Comparison of ENCODE assay signal across 29 mouse cellular contexts in genomic region chr14:20499982-20500381, GRCm38 (mm10). TPM values are rescaled to one million over a fixed set of nuclear protein-coding genes. Genes with fewer than 3 reads are reported as not detected.
A peak's percentile ranks its signal among the peaks of the same experiment; 100 is the strongest.
DNase-seq lines count a peak whose midpoint lies in the region; ATAC-seq lines count a peak whose summit lies in the region.
"Had no signal": no experiment of that assay in that cellular context is flagged by ENCODE, and none has a peak within 500 bp of the region (broad histone marks: within the 10 kb centered on the region; RNA-seq: fewer than 3 reads in every experiment).

No protein-coding gene starts in this region.

- no peak for DNase-seq in cerebellum, postnatal 10 days
- peak; percentile 46 for DNase-seq in Muller cell, postnatal 12 days (ENCODE audit: inconsistent ontology term)
- DNase-seq in cerebellum, adult 18-20 months = peak; percentile 44 to 68
- peak; percentile 46 to 67 for DNase-seq in cerebellum, postnatal 25 days
- no peak for DNase-seq in spleen, adult 12 weeks (ENCODE audit: low spot score)
- no peak for DNase-seq in midbrain, embryonic 10.5 days (ENCODE audit: low spot score)
- DNase-seq in kidney, adult 18-20 months = no peak
- DNase-seq: adrenal gland, postnatal 10 days; gastrocnemius, postnatal 25 days; heart, adult 18-20 months; heart, postnatal 4 days; kidney, adult 9 months; kidney, postnatal 10 days; layer of hippocampus, postnatal 36 days had no signal

- no peaks in the 10 kb centered on the region for H3K4me1 ChIP-seq in midbrain, embryonic 10.5 days
- H3K4me1 ChIP-seq: forebrain, embryonic 10.5 days; hindbrain, embryonic 13.5 days; limb, embryonic 12.5 days; lung, embryonic 15.5 days; neural tube, embryonic 12.5 days; stomach, embryonic 15.5 days had no signal

- H3K27ac ChIP-seq in midbrain, embryonic 10.5 days (replicated peaks) = no peak overlapping the region
- H3K27ac ChIP-seq: forebrain, embryonic 10.5 days; hindbrain, embryonic 13.5 days; limb, embryonic 12.5 days; liver, embryonic 15.5 days; lung, embryonic 15.5 days; neural tube, embryonic 12.5 days; stomach, embryonic 15.5 days had no signal

- WGBS in midbrain, embryonic 10.5 days = 92% methylated on average over 3 of the region's 3 CpGs

- H3K9me3 ChIP-seq in midbrain, embryonic 10.5 days (replicated peaks) = no peaks in the 10 kb centered on the region
- H3K9me3 ChIP-seq: forebrain, embryonic 10.5 days; hindbrain, embryonic 13.5 days; limb, embryonic 12.5 days; liver, embryonic 15.5 days; lung, embryonic 15.5 days; neural tube, embryonic 12.5 days; stomach, embryonic 15.5 days had no signal

- no peak overlapping the region for H3K4me3 ChIP-seq in midbrain, embryonic 10.5 days
- H3K4me3 ChIP-seq: forebrain, embryonic 10.5 days; hindbrain, embryonic 13.5 days; limb, embryonic 12.5 days; liver, embryonic 15.5 days; lung, embryonic 15.5 days; neural tube, embryonic 12.5 days; stomach, embryonic 15.5 days had no signal

- ATAC-seq in cerebellum, adult (ENCODE audit: insufficient number of reproducible peaks, low FRiP score, low TSS enrichment) = peak; percentile 88
- ATAC-seq: intestine, embryonic 16.5 days; midbrain, embryonic 16.5 days; Patski had no signal

- peaks cover 77% of the 10 kb centered on the region for H3K36me3 ChIP-seq in midbrain, embryonic 10.5 days

- no peaks in the 10 kb centered on the region for H3K27me3 ChIP-seq in midbrain, embryonic 10.5 days (ENCODE audit: low read depth, poor library complexity, severe bottlenecking)
- H3K27me3 ChIP-seq: CH12.LX; hindbrain, embryonic 13.5 days; limb, embryonic 12.5 days; liver, embryonic 15.5 days; lung, embryonic 15.5 days; neural tube, embryonic 12.5 days; Patski; stomach, embryonic 15.5 days had no signal

RNA-seq across cellular contexts. Expression of gene Mss51, which starts 3.3 kb away (rescaled TPM):
- 1.1 and 1.2 TPM in 2 replicates for polyA plus RNA-seq in midbrain, embryonic 10.5 days (2016; fragmentation: Nextera tagmentation; extraction: Ambion mirVana)

RNA-seq across cellular contexts. Expression of gene Anxa7, which starts 20.0 kb away (rescaled TPM):
- polyA plus RNA-seq in midbrain, embryonic 10.5 days (2016; fragmentation: Nextera tagmentation; extraction: Ambion mirVana) = 11.8 and 15.5 TPM in 2 replicates

RNA-seq across cellular contexts. Expression of gene Ppp3cb, which starts 46.4 kb away (rescaled TPM):
- polyA plus RNA-seq in midbrain, embryonic 10.5 days (2016; fragmentation: Nextera tagmentation; extraction: Ambion mirVana) = 40.9 and 48.8 TPM in 2 replicates

RNA-seq across cellular contexts. Expression of gene Cfap70, which starts 48.0 kb away (rescaled TPM):
- polyA plus RNA-seq in midbrain, embryonic 10.5 days (2016; fragmentation: Nextera tagmentation; extraction: Ambion mirVana) = 0.46 and 0.66 TPM in 2 replicates
- polyA plus RNA-seq: heart, embryonic 11.5 days; liver, adult 2 months; liver, embryonic 15.5 days; small intestine, adult 2 months had no signal

Comparison
In these comparisons a context has a peak if more than half of its experiments do, and no peak if none do; other contexts are left out.
1. DNase-seq: peak in Muller cell, postnatal 12 days (single experiment), cerebellum, adult 18-20 months (2 of 2) and cerebellum, postnatal 25 days (2 of 2); none in cerebellum, postnatal 10 days (0 of 2), spleen, adult 12 weeks (single experiment), midbrain, embryonic 10.5 days (single experiment) and kidney, adult 18-20 months (single experiment).